ENCODE assay signal across 23 mouse cellular contexts in genomic region chr4:138084103-138084502, GRCm38 (mm10).
DNase-seq lines count a peak whose midpoint lies in the region; ATAC-seq and TF ChIP-seq lines count a peak whose summit lies in the region.
"Had no signal": no experiment of that assay in that cellular context is flagged by ENCODE, and none has a peak within 500 bp of the region (broad histone marks: within the 10 kb centered on the region; RNA-seq: fewer than 3 reads in every experiment).

No protein-coding gene starts in this region.

- DNase-seq in forebrain, embryonic 14.5 days (ENCODE audit: low spot score): peak; percentile 38
- DNase-seq in forebrain, embryonic 11.5 days (ENCODE audit: low spot score): no peak
- no peak for DNase-seq in layer of hippocampus, adult 2 months (ENCODE audit: low spot score in 2 of 2)
- no peak for DNase-seq in layer of hippocampus, adult 9-11 months
- DNase-seq in brain, adult 2 months (ENCODE audit: low read depth, low spot score): peak; percentile 52
- DNase-seq in retina, embryonic 14.5 days (ENCODE audit: low spot score): no peak
- DNase-seq: adrenal gland, postnatal 25 days; cerebellum, adult 11 months; cerebellum, adult 9-11 months; gastrocnemius, postnatal 25 days; kidney, postnatal 25 days; lung, adult 18-20 months; midbrain, embryonic 14.5 days; right cerebral cortex, postnatal 14 days; spleen, adult 18-20 months; thymus, postnatal 36 days had no signal

- H3K9ac ChIP-seq in forebrain, embryonic 14.5 days (ENCODE audit: low read length): no peak overlapping the region
- H3K9ac ChIP-seq in forebrain, embryonic 11.5 days (ENCODE audit: low read length): no peak overlapping the region
- H3K9ac ChIP-seq in neural tube, embryonic 14.5 days (replicated peaks; ENCODE audit: low read depth, low read length): no peak overlapping the region
- H3K9ac ChIP-seq: heart, embryonic 12.5 days; limb, embryonic 13.5 days; liver, embryonic 12.5 days had no signal

- no peak for TF ChIP-seq CTCF in layer of hippocampus, adult 2 months (conservative IDR thresholded peaks at IDR 0.05)

- H3K36me3 ChIP-seq in forebrain, embryonic 14.5 days (ENCODE audit: control insufficient read depth, insufficient read depth, low read length): peaks cover 32% of the 10 kb centered on the region
- no peaks in the 10 kb centered on the region; the same call in 1 of the 2 replicates for H3K36me3 ChIP-seq in forebrain, embryonic 11.5 days (ENCODE audit: control insufficient read depth, insufficient read depth, low read length)
- H3K36me3 ChIP-seq in neural tube, embryonic 14.5 days (ENCODE audit: control insufficient read depth, insufficient read depth, low read length): peaks cover 8% of the 10 kb centered on the region; the same call in 1 of the 2 replicates

- H3K27me3 ChIP-seq in forebrain, embryonic 14.5 days (replicated peaks; ENCODE audit: control insufficient read depth, insufficient read depth, low read length): no peaks in the 10 kb centered on the region
- H3K27me3 ChIP-seq in forebrain, embryonic 11.5 days (ENCODE audit: control insufficient read depth, insufficient read depth, low read length): no peaks in the 10 kb centered on the region
- no peaks in the 10 kb centered on the region for H3K27me3 ChIP-seq in neural tube, embryonic 14.5 days (ENCODE audit: control insufficient read depth, insufficient read depth, low read length)
- H3K27me3 ChIP-seq: heart, embryonic 12.5 days; limb, embryonic 13.5 days; liver, embryonic 12.5 days had no signal

- H3K9me3 ChIP-seq in forebrain, embryonic 14.5 days (replicated peaks; ENCODE audit: control insufficient read depth, low read length): no peaks in the 10 kb centered on the region
- H3K9me3 ChIP-seq in forebrain, embryonic 11.5 days (ENCODE audit: control insufficient read depth, low read length): no peaks in the 10 kb centered on the region
- no peaks in the 10 kb centered on the region for H3K9me3 ChIP-seq in neural tube, embryonic 14.5 days (ENCODE audit: control insufficient read depth, low read length)
- H3K9me3 ChIP-seq: embryonic facial prominence, embryonic 10.5 days; heart, embryonic 12.5 days; limb, embryonic 13.5 days; liver, embryonic 12.5 days had no signal

- no peak overlapping the region for H3K4me2 ChIP-seq in forebrain, embryonic 14.5 days (ENCODE audit: low read length)
- no peak overlapping the region for H3K4me2 ChIP-seq in forebrain, embryonic 11.5 days (ENCODE audit: low read depth, low read length, severe bottlenecking)
- no peak overlapping the region for H3K4me2 ChIP-seq in neural tube, embryonic 14.5 days (ENCODE audit: low read depth, low read length)
- H3K4me2 ChIP-seq: heart, embryonic 12.5 days; limb, embryonic 13.5 days; liver, embryonic 12.5 days had no signal

- H3K4me1 ChIP-seq in forebrain, embryonic 14.5 days (ENCODE audit: control insufficient read depth, insufficient read depth, low read length): peaks cover 8% of the 10 kb centered on the region
- H3K4me1 ChIP-seq in forebrain, embryonic 11.5 days (replicated peaks; ENCODE audit: control insufficient read depth, insufficient read depth, low read length): no peaks in the 10 kb centered on the region; the same call in 1 of the 2 replicates
- peaks cover 19% of the 10 kb centered on the region for H3K4me1 ChIP-seq in neural tube, embryonic 14.5 days (ENCODE audit: control insufficient read depth, insufficient read depth, low read length)
- H3K4me1 ChIP-seq: embryonic facial prominence, embryonic 10.5 days; heart, embryonic 12.5 days had no signal

- 78% methylated on average over 8 of the region's 8 CpGs for WGBS in forebrain, embryonic 14.5 days
- 92% methylated on average over 8 of the region's 8 CpGs for WGBS in forebrain, embryonic 11.5 days
- WGBS in neural tube, embryonic 14.5 days: 78% methylated on average over 8 of the region's 8 CpGs

- no peak overlapping the region for H3K4me3 ChIP-seq in forebrain, embryonic 14.5 days (ENCODE audit: low read depth, low read length)
- no peak overlapping the region for H3K4me3 ChIP-seq in forebrain, embryonic 11.5 days (ENCODE audit: low read depth, low read length)
- no peak overlapping the region for H3K4me3 ChIP-seq in layer of hippocampus, adult 2 months
- H3K4me3 ChIP-seq in neural tube, embryonic 14.5 days (ENCODE audit: low read depth, low read length): no peak overlapping the region
- H3K4me3 ChIP-seq: embryonic facial prominence, embryonic 10.5 days; heart, embryonic 12.5 days; limb, embryonic 13.5 days; liver, embryonic 12.5 days; myocyte had no signal

- no peak overlapping the region for H3K27ac ChIP-seq in forebrain, embryonic 14.5 days (ENCODE audit: low read depth, low read length)
- H3K27ac ChIP-seq in forebrain, embryonic 11.5 days (ENCODE audit: low read depth, low read length): no peak overlapping the region
- peak overlapping the region; percentile 91 for H3K27ac ChIP-seq in layer of hippocampus, adult 2 months
- H3K27ac ChIP-seq in neural tube, embryonic 14.5 days (ENCODE audit: low read depth, low read length): peak overlapping the region; percentile 52; the same call in 1 of the 2 replicates
- H3K27ac ChIP-seq: embryonic facial prominence, embryonic 10.5 days; limb, embryonic 13.5 days; liver, embryonic 12.5 days had no signal

- no peak for ATAC-seq in forebrain, embryonic 14.5 days
- ATAC-seq in forebrain, embryonic 11.5 days (replicated peaks; ENCODE audit: low FRiP score): no peak
- no peak for ATAC-seq in neural tube, embryonic 14.5 days (ENCODE audit: low read depth)
- ATAC-seq: intestine, postnatal 0 days; liver, embryonic 12.5 days had no signal

Comparison
In these comparisons a context has a peak if more than half of its experiments do, and no peak if none do; other contexts are left out.
1. DNase-seq: peak in forebrain, embryonic 14.5 days (single experiment) and brain, adult 2 months (single experiment); none in forebrain, embryonic 11.5 days (single experiment), layer of hippocampus, adult 2 months (0 of 2), layer of hippocampus, adult 9-11 months (single experiment) and retina, embryonic 14.5 days (single experiment).
2. H3K27ac ChIP-seq: peak in layer of hippocampus, adult 2 months (single experiment) and neural tube, embryonic 14.5 days (single experiment); none in forebrain, embryonic 14.5 days (single experiment) and forebrain, embryonic 11.5 days (single experiment).